Mouse (Mus musculus): ENCODE measurements around the gene Hist1h4b.

GRCm38 (mm10) chr13:23759251-23759771 is 2.5 kb downstream of the Hist1h4b start:
- no peak for TF ChIP-seq MYOD1 (IDR thresholded peaks at IDR 0.05; ENCODE audit: control insufficient read depth, insufficient read length, low read depth)
- no peak for TF ChIP-seq CTCF (IDR thresholded peaks at IDR 0.05; ENCODE audit: control insufficient read depth, insufficient read depth, insufficient read length)
- no peak for TF ChIP-seq USF1 (IDR thresholded peaks at IDR 0.05; ENCODE audit: low read depth)
- TF ChIP-seq MAX (IDR thresholded peaks at IDR 0.05): no peak
- no peak for TF ChIP-seq CEBPB (IDR thresholded peaks at IDR 0.05; ENCODE audit: low read depth)

Data from C2C12 (cell line).